Mouse (Mus musculus) heart, postnatal 0 days (tissue): ENCODE results near the gene Ajuba.

Experiments used
- CTCF ChIP-seq: IDR thresholded peaks from 2 replicates; pipeline ENCODE4 v1.5.1; 2016; ENCODE audit warnings: antibody characterized with exemption, control low read depth, low read depth
- EP300 ChIP-seq: IDR thresholded peaks from 2 replicates; pipeline ENCODE4 v1.6.1; 2016; ENCODE audit warnings: antibody characterized with exemption, low read depth

- TF ChIP-seq CTCF (peak; percentile 79), EP300 (no peak)
These were observed 6.5 kb upstream of the Ajuba start for GRCm38 (mm10) chr14:54583681-54584338.
